Mouse (Mus musculus) MEL-GATA-1-ER (cell line): ENCODE measurements around the gene Endod1.
A peak's percentile ranks its signal among the peaks of the same experiment; 100 is the strongest.
"Not testable (repeated sequence)": the region's sequence is repeated elsewhere in the genome, so short reads cannot be mapped to it uniquely, and the experiment has no call there.

ENCODE experiments used
- DNase-seq: peaks from one replicate; pipeline ENCODE4 v3.0.0-alpha.2; 2012; ENCODE audit warnings: low read depth; ENCODE audit errors: extremely low read depth

Gene Endod1

DNA sequence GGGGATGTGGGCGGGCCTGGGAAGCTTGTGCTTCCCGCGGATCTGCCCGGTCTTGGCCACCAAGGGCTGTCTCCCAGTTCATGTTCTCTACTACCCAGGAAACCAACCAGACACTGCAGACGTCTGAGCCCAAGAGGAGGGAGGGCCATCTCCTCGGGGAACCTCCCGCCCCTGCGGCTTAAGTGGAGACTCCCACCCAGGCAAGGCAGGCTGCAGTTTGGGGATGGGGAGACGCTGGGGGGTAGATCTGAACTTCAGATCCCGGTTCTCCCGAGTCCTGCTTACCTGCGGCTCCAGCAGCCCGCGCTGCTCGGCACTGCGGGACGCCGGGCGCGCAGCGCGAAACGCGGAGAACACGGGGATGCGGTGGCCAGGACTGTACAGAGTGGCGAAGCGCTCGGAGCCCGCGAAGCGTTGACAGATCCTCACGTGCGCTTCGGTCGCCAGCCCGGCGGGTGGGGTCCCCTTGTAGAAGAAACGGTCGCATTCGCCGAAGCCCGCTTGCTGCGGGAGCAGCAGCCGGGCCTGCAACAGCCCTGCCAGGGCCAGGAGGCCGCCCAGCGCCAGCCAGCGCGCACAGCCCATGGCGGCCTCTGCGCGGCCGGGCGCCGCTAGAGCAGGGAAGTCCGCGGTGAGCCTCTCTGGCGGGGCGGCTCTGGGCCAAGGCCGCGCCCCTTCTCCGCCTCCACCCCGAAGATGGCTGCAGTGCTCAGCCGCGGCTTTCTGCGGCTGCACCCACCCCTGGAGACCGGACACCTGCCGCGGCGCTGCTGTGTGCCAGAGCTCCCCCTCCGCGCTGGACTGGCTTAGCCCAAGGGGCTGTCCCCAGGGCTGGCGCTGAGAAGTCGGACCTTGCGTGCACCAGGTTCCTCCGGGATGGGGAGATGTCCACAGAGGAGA lies 671 bp downstream of the Endod1 start:
- DNase-seq = peak; percentile 47

GRCm38 (mm10) chr9:14379769-14380385 lies 1.4 kb downstream of the Endod1 start:
- no peak for DNase-seq

DNA sequence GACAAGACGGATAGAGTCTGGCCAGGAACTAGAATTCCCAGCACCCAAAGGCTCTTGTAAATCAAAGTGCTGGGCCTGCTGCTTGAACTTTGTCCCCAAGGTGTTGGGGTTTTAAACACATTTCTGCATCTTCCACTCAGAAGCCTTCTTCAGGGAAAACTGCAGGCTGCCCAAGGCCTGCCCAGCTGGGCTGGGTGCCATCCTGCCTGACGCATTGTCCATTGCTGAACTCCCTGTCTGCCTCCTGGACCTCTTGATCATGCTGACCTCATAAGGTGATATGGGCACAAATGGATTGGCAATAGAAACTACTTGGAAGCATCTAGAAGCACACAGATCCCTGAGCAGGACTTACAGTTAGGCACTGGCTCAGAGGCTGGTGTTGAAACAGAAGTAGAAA lies 3.2 kb downstream of the Endod1 start:
- DNase-seq = no peak

DNA sequence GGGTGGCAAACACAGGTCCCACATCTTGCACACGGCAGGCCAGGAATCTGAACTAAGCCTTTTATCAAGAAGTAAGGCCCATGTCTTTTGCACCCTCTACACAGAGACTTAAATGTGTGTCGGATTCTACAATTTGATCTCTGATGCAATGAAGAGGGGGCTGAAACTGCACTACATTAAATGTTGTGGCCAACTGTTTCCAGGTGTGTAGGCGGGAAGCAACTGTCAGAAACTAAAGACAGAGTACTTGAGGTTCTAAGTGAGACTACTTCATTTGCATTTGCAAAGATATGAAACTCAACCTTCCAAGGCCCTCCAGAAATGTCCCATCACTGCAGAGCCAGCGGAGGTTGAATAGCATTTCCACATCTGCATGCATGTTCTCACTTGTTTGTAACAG lies 5.2 kb downstream of the Endod1 start:
- no peak for DNase-seq

DNA sequence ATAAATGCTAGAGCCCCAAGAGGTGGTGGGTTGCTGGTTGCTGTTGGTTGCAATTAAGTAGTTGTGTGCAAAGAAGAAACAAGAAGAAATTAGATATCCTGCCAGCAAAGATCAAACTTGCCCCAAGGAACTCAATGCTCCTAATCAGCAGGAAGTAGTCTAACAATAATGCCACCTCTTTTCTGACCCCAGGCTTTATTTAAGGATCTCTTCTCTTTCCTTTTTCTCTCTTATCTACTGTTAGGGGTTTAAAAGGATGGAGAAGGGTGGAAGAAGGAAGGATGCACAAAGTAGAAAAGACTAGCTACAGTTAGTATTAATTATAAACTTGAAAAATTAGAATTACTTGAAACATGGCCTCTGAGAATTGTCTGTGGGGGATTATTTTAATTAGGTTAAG lies 8.9 kb downstream of the Endod1 start:
- DNase-seq = no peak

DNA sequence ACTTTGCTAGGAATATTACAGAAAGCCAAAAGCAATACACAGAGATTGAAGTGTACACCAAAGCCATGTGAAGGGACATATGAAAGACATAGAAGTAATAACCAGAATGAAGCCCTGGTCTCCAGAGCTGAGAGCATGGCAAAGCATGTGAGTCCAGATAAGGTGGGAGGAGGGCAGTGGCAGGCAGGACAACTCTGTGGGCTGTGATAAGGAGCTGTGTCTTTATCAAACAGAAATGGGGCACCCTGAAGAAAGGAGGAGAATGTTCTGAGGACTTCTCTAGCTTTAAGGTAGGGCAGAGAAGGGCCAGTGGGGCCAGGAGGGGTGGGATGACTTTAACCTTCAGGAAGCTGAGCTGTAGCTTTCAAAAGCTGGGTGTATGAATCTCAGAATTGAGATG lies 12.0 kb downstream of the Endod1 start:
- DNase-seq = peak; percentile 72

- no peak for DNase-seq
These were observed 13.5 kb downstream of the Endod1 start for GRCm38 (mm10) chr9:14367850-14368249.

GRCm38 (mm10) chr9:14365481-14366125 lies 15.7 kb downstream of the Endod1 start:
- no peak for DNase-seq

- no peak for DNase-seq
These were observed 16.6 kb downstream of the Endod1 start for GRCm38 (mm10) chr9:14364719-14365118.

DNA sequence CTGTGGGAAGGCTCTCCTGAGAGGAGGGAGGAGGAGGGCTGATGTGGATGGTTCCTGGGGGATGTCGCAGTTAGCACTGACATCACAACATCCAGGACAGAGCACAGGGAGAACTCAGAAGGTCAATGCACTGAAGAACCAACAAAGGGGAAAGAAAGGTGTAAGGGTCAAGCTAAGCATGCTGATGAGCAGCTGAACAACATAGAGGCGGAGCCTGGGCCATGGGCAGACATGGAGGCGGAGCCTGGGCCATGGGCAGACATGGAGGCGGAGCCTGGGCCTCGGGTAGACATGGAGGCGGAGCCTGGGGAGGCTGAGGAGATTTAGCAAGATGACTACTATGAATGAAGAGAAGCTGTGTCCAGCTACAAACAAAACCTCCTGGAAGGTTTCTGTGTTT lies 17.8 kb downstream of the Endod1 start:
- no peak for DNase-seq

GRCm38 (mm10) chr9:14362068-14362768 lies 19.1 kb downstream of the Endod1 start:
- DNase-seq = no peak

- DNase-seq = no peak
These were observed 24.3 kb downstream of the Endod1 start for GRCm38 (mm10) chr9:14357033-14357432.

DNA sequence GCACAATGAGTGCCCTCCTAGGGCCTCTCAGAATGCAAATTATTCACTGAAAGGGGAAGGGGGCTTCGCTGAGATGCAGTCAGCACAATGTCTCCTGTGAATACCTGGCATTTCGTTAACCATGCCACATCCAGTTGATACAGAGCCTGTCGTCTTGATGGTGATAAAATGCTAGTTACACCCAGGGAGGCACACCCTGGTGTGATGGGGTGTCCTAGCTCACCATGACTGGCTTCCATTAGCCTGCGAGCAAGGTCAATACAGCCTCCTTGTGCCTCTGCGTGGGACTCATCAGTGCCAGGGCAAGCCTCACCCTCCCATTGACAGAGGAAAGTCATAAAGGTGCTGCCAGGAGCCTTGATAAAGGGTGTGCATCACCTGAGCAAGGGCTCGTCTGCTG lies 26.5 kb downstream of the Endod1 start:
- DNase-seq = no peak

DNA sequence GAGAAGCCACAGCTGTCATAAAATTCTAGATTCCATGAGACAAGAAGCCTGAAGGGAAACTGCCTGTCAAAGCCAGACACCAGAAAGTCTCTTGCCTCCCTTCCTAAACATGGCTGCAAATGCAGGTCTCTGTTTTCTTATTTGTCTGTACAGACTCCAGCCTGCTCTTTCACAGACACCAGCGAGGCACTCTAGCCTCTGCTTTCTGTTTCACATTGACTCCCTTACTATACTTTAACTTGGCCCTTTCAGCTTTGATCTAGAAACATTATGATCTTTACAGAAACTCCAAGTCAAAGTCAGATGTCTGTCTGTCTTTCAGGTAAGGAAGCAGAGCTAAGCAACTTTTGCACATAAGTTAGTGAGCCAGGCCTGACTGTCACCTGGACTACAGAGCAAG lies 29.0 kb downstream of the Endod1 start:
- DNase-seq = no peak

- no peak for DNase-seq
These were observed 30.5 kb downstream of the Endod1 start for GRCm38 (mm10) chr9:14350787-14351186.

DNA sequence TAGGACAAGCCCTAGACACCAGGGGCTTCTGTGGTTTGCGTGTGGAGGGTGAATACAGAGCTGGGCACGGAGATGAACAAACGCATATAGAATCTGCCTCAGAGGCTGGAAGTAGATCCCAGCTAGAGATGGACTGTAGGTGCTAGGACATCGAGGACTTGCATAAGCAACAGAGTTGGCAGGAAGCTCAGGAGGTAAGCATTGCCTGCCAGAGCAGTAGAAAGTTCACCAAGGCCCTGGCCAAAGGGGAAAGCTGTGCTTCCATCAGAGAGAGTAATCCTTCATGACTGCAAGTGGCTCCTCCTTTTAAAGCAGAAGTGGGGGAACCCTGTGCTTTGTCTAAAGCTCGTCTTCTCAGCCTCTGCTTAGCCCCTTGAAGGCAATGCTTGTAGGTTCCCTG lies 31.9 kb downstream of the Endod1 start:
- DNase-seq = no peak

DNA sequence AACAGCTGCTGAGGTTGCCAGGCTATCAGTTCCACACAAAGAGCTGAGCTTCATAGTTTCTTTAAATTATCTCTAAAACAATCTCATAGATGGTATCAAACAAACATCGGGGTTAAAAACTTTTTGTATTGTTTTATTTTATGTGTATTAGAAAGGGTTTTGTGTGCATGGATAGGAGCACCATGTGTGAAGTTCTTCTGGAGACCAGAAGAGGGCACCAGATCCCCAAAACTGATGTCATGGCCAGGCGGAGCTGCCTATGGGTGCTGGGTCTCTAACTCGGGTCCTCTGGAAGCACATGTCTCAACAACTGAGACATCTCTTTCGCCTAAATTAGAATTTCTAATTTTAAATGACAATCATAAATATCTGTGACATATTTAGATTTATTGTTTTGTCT lies 32.9 kb downstream of the Endod1 start:
- no peak for DNase-seq

DNA sequence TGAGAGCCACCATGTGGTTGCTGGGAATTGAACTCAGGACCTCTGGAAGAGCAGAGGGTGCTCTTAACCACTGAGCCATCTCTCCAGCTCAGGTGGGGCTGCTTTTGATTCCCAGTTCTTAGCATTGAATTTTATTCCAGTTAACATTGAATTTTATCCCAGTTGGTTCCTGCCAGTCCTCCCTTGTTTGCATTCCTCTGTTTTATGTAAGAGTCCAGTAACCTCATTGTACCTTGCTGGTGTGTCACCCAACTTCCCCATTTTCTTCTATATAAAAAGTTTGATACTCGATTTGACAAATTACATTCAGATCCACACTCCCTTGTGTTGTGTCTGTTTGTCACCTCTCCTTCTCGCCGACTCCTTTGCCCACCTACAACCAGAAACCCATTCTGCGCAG lies 35.4 kb downstream of the Endod1 start:
- DNase-seq = not testable (repeated sequence)

GRCm38 (mm10) chr9:14342041-14342668 lies 39.2 kb downstream of the Endod1 start:
- DNase-seq = peak; percentile 36

DNA sequence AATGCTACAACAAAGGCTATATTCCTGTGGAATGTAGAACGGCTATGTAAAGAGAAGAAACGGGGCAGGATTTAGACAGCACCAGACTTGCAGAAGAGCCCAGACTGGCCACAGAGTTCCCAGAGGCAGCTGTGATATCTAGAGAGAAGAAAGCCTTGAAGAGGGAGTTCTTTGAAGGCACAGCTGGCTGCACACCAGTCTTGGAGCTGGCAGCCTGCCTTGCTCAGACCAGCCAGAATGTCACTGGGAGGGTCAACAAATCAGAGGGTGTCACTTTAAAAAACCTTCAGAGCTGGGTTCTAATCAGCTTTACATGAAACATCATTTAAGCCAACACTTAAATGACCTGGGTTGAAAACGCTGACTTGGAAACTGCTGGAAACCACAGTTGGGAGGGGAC lies 42.6 kb downstream of the Endod1 start:
- DNase-seq = no peak

DNA sequence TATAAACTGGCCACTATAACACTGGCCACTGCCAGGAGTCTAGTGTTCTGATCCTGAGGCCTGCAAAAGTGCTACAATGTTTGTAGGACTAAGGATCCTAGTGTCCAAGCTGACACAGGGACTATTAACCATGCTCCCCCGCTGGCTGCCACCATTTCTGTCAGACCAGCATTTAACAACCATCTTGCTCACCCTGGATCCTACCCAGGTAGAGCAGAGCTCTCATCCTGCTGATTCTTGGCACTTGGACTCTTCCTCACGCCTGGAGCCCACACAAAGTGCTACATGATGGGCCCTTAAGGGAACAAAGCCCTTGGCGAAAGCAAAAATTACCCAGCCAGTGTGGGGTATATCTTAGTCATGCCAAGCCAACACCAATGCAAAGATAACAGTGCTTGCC lies 44.4 kb downstream of the Endod1 start:
- no peak for DNase-seq
